Mouse (Mus musculus): Measurements from ENCODE around the gene Rps24. TPM values are rescaled to one million over a fixed set of nuclear protein-coding genes. Genes with fewer than 3 reads are reported as not detected.

The Rps24 gene
- polyA plus RNA-seq, 1 experiment: 3,686 TPM

- H3K4me3 ChIP-seq (ENCODE audit: low read depth, low read length): no peak overlapping the region
- H3K36me3 ChIP-seq (ENCODE audit: control insufficient read depth, insufficient read depth, low read length, poor library complexity, severe bottlenecking): no peaks in the 10 kb centered on the region
- H3K4me1 ChIP-seq (ENCODE audit: control insufficient read depth, insufficient read depth, low read length): no peaks in the 10 kb centered on the region
- H3K27ac ChIP-seq (ENCODE audit: insufficient read depth, low read length): no peak overlapping the region
- no peaks in the 10 kb centered on the region; the same call in 1 of the 2 replicates for H3K27me3 ChIP-seq (ENCODE audit: control insufficient read depth, insufficient read depth, low read length, poor library complexity, severe bottlenecking)
- no peak overlapping the region for H3K9ac ChIP-seq (ENCODE audit: low read depth, poor library complexity, severe bottlenecking)
- TF ChIP-seq EP300 (IDR thresholded peaks at IDR 0.05; ENCODE audit: insufficient read depth, low read depth, low read length) (no peak), CTCF (IDR thresholded peaks at IDR 0.05; ENCODE audit: low read depth, low read length) (no peak), POLR2A (IDR thresholded peaks at IDR 0.05; ENCODE audit: insufficient read depth, low read length) (no peak)
- peaks cover 8% of the 10 kb centered on the region; the same call in 1 of the 2 replicates for H3K9me3 ChIP-seq (replicated peaks; ENCODE audit: control insufficient read depth, insufficient read depth, low read length, poor library complexity, severe bottlenecking)
Measured at GRCm38 (mm10) chr14:24542901-24543300, 56.0 kb downstream of the Rps24 start.

GRCm38 (mm10) chr14:24544057-24544456 is 57.1 kb downstream of the Rps24 start:
- Histone ChIP-seq H3K36me3 (ENCODE audit: control insufficient read depth, insufficient read depth, low read length, poor library complexity, severe bottlenecking) (no peaks in the 10 kb centered on the region), H3K27me3 (ENCODE audit: control insufficient read depth, insufficient read depth, low read length, poor library complexity, severe bottlenecking) (no peaks in the 10 kb centered on the region)

More at GRCm38 (mm10) chr14:24544057-24544456, 57.1 kb downstream of the Rps24 start:
- Histone ChIP-seq H3K4me3 (ENCODE audit: low read depth, low read length) (no peak overlapping the region), H3K4me1 (ENCODE audit: control insufficient read depth, insufficient read depth, low read length) (no peaks in the 10 kb centered on the region), H3K9me3 (replicated peaks; ENCODE audit: control insufficient read depth, insufficient read depth, low read length, poor library complexity, severe bottlenecking) (peaks cover 8% of the 10 kb centered on the region; the same call in 1 of the 2 replicates), H3K9ac (ENCODE audit: low read depth, poor library complexity, severe bottlenecking) (no peak overlapping the region), H3K27ac (ENCODE audit: insufficient read depth, low read length) (no peak overlapping the region)
- TF ChIP-seq EP300 (IDR thresholded peaks at IDR 0.05; ENCODE audit: insufficient read depth, low read depth, low read length) (no peak), CTCF (IDR thresholded peaks at IDR 0.05; ENCODE audit: low read depth, low read length) (no peak), POLR2A (IDR thresholded peaks at IDR 0.05; ENCODE audit: insufficient read depth, low read length) (no peak)

Other genes with a start within 250 kb of the Rps24 start
- 37.9 and 40.9 TPM in 2 replicates for gene Dlg5, start 241.2 kb upstream of the Rps24 start, polyA plus RNA-seq (2011; ENCODE audit: insufficient read depth, insufficient read length, low read depth, missing spikeins)
- not detected in 2 replicates for gene E330034G19Rik, start 193.9 kb upstream of the Rps24 start, polyA plus RNA-seq (2011; ENCODE audit: insufficient read depth, insufficient read length, low read depth, missing spikeins)
- gene Polr3a, start 67 bp upstream of the Rps24 start, polyA plus RNA-seq (2011; ENCODE audit: insufficient read depth, insufficient read length, low read depth, missing spikeins): 33.3 and 33.6 TPM in 2 replicates

Measured in ES-Bruce4 (cell line).